Mouse (Mus musculus) hindbrain, embryonic 11.5 days (tissue): ENCODE results near the gene Ctnnd2. TPM values are rescaled to one million over a fixed set of nuclear protein-coding genes. Genes with fewer than 3 reads are reported as not detected.

Source experiments
- ATAC-seq: fragments of 200-750 bp; cut with Nextera tagmentation; 2 replicates; pipeline ENCODE4 v1.8.0; 2017; ENCODE audit warnings: mild to moderate bottlenecking, moderate TSS enrichment, moderate library complexity; ENCODE audit not compliant: low FRiP score
- DNase-seq: peaks from one replicate; pipeline ENCODE4 v3.0.0-alpha.2; 2015; ENCODE audit warnings: low spot score
- H3K27ac ChIP-seq: fragments of 300-500 bp; sonication (generic); 2 replicates; pipeline ENCODE4 v1.5.1; 2014; ENCODE audit warnings: mild to moderate bottlenecking, low read depth, low read length
- H3K27me3 ChIP-seq: fragments of 300-500 bp; sonication (generic); 2 replicates; pipeline ENCODE4 v1.6.1; 2014; ENCODE audit warnings: mild to moderate bottlenecking, low read length, moderate library complexity, mixed read lengths; ENCODE audit not compliant: control insufficient read depth, insufficient read depth
- H3K36me3 ChIP-seq: fragments of 300-500 bp; sonication (generic); 2 replicates; pipeline ENCODE4 v1.6.1; 2014; ENCODE audit warnings: mild to moderate bottlenecking, low read length, moderate library complexity, mixed read lengths; ENCODE audit not compliant: control insufficient read depth, insufficient read depth
- H3K4me1 ChIP-seq: fragments of 300-500 bp; sonication (generic); replicated peaks from 2 replicates; pipeline ENCODE4 v1.6.1; 2014; ENCODE audit warnings: low read length, mixed read lengths; ENCODE audit not compliant: control insufficient read depth, insufficient read depth
- H3K4me2 ChIP-seq: fragments of 300-500 bp; sonication (generic); replicated peaks from 2 replicates; pipeline ENCODE4 v1.6.1; 2014; ENCODE audit warnings: mild to moderate bottlenecking, low read depth, low read length
- H3K4me3 ChIP-seq: fragments of 300-500 bp; sonication (generic); 2 replicates; pipeline ENCODE4 v1.5.1; 2014; ENCODE audit warnings: low read depth, low read length
- H3K9ac ChIP-seq: fragments of 300-500 bp; sonication (generic); 2 replicates; pipeline ENCODE4 v1.6.1; 2014; ENCODE audit warnings: low read depth, low read length
- H3K9me3 ChIP-seq: fragments of 300-500 bp; sonication (generic); 2 replicates; pipeline ENCODE4 v1.6.1; 2016; ENCODE audit warnings: low read length; ENCODE audit not compliant: control insufficient read depth
- WGBS: fragments of 180-500 bp; shearing (Covaris S2); extraction: QIAGEN DNeasy Blood & Tissue Kit; methylation state at CpG from one replicate; pipeline ENCODE4 v1.1.7; 2014; 5-methylcytosine and 5-hydroxymethylcytosine counted together
- polyA plus RNA-seq: library from polyadenylated mRNA; unstranded; fragments of >200 nt; fragmentation: Nextera tagmentation; extraction: Ambion mirVana; gene quantifications from 2 replicates; pipeline ENCODE4 v1.2.1, GENCODE M21; 2014

The Ctnnd2 gene
- polyA plus RNA-seq, 1 experiment from 2014 or later = 32.2 TPM

DNA sequence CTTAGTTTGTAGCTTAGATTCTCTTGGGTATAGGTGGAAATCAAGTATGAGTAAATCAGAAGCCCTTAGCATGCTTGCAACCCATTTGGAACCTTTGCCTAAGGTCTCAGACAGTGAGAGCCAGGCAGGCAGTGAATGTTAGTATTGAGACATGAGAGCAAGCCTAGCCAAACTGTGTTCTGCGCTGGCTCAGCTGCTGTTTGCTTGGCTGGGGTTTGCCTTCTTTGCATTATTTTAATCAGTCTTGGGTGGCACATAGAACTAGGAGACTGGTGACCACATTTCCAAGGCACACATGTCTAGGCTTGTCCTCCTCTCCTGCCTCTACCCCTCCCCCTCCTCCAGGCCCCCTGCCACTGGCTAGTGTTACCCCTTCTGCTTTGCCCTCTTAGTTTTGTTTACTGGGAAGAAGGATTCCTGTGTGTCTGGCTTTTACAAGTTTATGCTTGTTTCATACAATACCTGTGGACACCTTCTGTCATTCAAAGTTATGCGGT is 381.6 kb downstream of the Ctnnd2 start:
- ATAC-seq = no peak
- no peaks in the 10 kb centered on the region for H3K36me3 ChIP-seq
- no peak overlapping the region for H3K9ac ChIP-seq
- H3K4me2 ChIP-seq = no peak overlapping the region
- DNase-seq = no peak
- no peaks in the 10 kb centered on the region for H3K27me3 ChIP-seq
- WGBS = 94% methylated on average over 2 of the region's 2 CpGs
- no peaks in the 10 kb centered on the region for H3K9me3 ChIP-seq
- no peaks in the 10 kb centered on the region for H3K4me1 ChIP-seq
- H3K27ac ChIP-seq = no peak overlapping the region
- H3K4me3 ChIP-seq = no peak overlapping the region

DNA sequence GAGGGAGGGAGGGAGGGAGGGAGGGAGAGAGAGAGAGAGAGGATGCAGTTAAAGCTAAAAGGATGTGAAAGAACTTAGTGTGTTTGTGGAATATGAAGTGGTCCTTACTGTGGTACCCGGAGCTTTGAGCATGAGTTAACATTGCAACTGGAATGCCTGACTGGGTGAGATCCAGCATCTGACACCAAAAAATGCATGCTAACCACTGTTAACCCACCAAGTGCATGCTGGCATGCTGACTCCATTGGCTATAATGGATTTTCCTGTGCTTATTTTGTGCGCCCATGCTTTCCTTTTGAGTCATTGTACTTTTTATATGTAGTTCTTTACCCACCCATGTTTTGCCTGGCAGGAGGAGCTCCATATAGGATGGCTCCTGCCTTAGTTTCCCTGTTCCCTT is 383.4 kb downstream of the Ctnnd2 start:
- Histone ChIP-seq H3K4me1 (no peaks in the 10 kb centered on the region), H3K27me3 (no peaks in the 10 kb centered on the region), H3K9ac (no peak overlapping the region), H3K9me3 (no peaks in the 10 kb centered on the region), H3K4me3 (no peak overlapping the region), H3K4me2 (no peak overlapping the region), H3K27ac (no peak overlapping the region), H3K36me3 (no peaks in the 10 kb centered on the region)
- ATAC-seq = no peak
- no peak for DNase-seq
- WGBS = 96% methylated on average over 2 of the region's 2 CpGs

DNA sequence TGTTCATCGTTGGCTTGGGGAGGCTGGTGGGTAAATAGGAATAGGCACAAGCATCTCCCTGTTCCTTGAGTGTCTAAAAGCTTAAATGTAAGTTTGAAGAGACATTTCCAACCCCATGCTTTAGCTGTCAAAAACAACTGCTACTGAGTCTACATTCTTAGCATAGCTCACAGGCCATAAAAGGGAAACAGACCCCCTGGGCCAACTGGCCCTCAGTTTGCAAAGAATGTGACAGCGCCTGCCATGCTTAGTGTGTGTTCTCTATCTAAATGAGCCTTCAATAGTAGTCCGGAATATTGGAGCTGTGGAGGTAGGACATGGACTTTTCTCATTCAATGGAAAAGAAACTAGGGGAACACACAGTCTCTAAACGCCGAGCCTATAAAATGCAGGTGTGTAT is 390.0 kb downstream of the Ctnnd2 start:
- no peaks in the 10 kb centered on the region for H3K4me1 ChIP-seq
- no peak for ATAC-seq
- no peak overlapping the region for H3K4me3 ChIP-seq
- H3K9me3 ChIP-seq = no peaks in the 10 kb centered on the region
- WGBS = 82% methylated on average over 5 of the region's 5 CpGs
- no peak for DNase-seq
- H3K36me3 ChIP-seq = no peaks in the 10 kb centered on the region
- no peak overlapping the region for H3K27ac ChIP-seq
- no peaks in the 10 kb centered on the region for H3K27me3 ChIP-seq
- no peak overlapping the region for H3K9ac ChIP-seq
- no peak overlapping the region for H3K4me2 ChIP-seq

DNA sequence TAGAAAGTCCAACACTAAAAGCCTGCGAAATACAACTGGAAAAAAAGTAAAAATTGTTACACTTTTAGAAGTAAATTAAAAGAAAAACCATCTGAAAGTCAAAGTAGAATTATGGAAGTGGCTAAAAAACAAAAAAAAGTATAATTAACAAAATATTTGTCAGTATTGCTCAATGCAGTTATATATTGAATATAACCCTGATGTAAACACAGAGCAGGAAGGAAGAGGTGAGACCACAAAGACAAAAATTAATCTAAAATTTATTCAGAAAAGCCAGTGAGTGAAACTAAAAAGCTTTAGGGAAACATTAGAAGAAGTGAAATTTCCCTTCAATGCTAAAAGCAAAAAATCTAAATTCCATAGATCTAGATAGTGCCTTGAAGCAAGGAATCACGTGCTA is 392.2 kb downstream of the Ctnnd2 start:
- no peaks in the 10 kb centered on the region for H3K36me3 ChIP-seq
- H3K27me3 ChIP-seq = no peaks in the 10 kb centered on the region
- no peak overlapping the region for H3K4me3 ChIP-seq
- H3K9ac ChIP-seq = no peak overlapping the region
- no peak for ATAC-seq
- H3K4me2 ChIP-seq = no peak overlapping the region
- H3K9me3 ChIP-seq = no peaks in the 10 kb centered on the region
- no peak for DNase-seq
- 95% methylated on average over 2 of the region's 2 CpGs for WGBS
- no peak overlapping the region for H3K27ac ChIP-seq
- no peaks in the 10 kb centered on the region for H3K4me1 ChIP-seq

DNA sequence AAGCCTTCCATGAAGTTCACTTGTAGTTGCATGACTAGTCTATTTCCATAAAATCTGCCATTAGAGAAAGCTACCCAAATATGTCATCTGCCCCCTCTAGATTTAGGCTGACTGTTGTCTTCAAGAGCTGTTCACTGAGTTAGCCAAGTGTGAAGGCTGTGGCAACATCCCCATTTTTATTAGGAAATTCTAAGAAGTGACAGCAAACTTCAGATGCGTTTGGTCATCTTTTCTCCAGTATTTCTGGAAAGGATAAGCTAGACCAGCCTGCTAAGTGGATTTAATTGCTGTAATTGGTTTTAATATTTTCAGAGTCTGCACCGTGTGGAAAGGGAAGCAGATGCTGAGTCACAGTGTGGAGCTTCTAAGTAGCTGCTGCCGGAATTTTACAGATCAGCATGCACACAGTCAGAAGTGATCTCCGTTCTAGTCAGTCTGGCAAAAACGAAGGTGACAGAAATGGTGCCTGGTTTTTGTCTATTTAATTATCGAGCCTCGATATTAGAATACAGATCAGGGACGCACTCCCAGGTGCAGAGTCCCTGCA is 397.9 kb downstream of the Ctnnd2 start:
- no peaks in the 10 kb centered on the region for H3K9me3 ChIP-seq
- H3K4me1 ChIP-seq = no peaks in the 10 kb centered on the region
- H3K9ac ChIP-seq = no peak overlapping the region
- WGBS = 87% methylated on average over 8 of the region's 8 CpGs
- ATAC-seq (no peak), DNase-seq (no peak)
- H3K36me3 ChIP-seq = no peaks in the 10 kb centered on the region
- H3K4me3 ChIP-seq = no peak overlapping the region
- H3K27ac ChIP-seq = no peak overlapping the region
- no peak overlapping the region for H3K4me2 ChIP-seq
- no peaks in the 10 kb centered on the region for H3K27me3 ChIP-seq

DNA sequence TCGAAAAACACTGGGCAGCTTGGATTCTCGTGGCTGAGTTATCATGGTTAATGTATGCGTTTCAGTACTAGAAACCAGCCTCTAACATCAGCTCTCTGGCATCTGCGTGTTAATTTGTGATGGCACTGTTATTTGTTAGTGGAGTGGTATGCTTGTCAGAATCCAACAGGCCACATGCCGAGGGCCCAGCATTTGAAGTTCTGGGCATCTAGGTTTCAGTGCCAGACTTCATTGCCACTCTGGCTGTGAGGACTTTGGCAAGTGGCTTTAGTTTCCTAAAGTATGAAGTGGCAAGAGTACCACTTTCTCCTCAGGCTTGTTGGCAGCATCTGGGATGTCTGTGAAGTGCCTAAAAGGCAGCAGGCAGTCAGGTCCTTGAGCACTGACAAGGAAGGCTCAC is 415.1 kb downstream of the Ctnnd2 start:
- ATAC-seq (no peak), DNase-seq (no peak)
- 89% methylated on average over 5 of the region's 5 CpGs for WGBS
- H3K4me3 ChIP-seq = no peak overlapping the region
- H3K27me3 ChIP-seq = no peaks in the 10 kb centered on the region
- H3K4me2 ChIP-seq = no peak overlapping the region
- no peaks in the 10 kb centered on the region for H3K9me3 ChIP-seq
- no peaks in the 10 kb centered on the region for H3K4me1 ChIP-seq
- no peak overlapping the region for H3K27ac ChIP-seq
- H3K9ac ChIP-seq = no peak overlapping the region
- H3K36me3 ChIP-seq = no peaks in the 10 kb centered on the region

DNA sequence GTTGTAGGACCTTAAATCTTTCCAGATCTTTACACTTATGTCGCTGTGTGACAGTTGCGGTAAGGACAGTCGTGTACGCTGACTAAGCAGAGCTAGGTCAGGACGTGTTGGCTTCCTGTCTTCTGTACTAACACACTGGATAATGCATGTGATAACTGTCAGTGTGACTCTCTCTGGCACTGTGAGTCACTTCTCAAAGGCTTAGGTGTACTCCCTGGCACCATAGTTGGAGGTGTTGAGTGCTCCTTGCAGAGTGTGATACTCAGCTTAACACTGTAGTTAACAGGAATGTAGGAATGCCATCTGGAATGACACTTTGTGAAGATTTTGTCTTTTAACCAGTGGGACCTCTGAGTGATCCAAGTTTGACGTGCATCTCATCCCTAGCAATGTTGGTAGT is 418.5 kb downstream of the Ctnnd2 start:
- Histone ChIP-seq H3K27me3 (no peaks in the 10 kb centered on the region), H3K4me1 (no peaks in the 10 kb centered on the region), H3K9me3 (no peaks in the 10 kb centered on the region), H3K9ac (no peak overlapping the region), H3K4me2 (no peak overlapping the region), H3K27ac (no peak overlapping the region), H3K36me3 (no peaks in the 10 kb centered on the region), H3K4me3 (no peak overlapping the region)
- 93% methylated on average over 6 of the region's 6 CpGs for WGBS
- DNase-seq = no peak
- ATAC-seq = no peak

DNA sequence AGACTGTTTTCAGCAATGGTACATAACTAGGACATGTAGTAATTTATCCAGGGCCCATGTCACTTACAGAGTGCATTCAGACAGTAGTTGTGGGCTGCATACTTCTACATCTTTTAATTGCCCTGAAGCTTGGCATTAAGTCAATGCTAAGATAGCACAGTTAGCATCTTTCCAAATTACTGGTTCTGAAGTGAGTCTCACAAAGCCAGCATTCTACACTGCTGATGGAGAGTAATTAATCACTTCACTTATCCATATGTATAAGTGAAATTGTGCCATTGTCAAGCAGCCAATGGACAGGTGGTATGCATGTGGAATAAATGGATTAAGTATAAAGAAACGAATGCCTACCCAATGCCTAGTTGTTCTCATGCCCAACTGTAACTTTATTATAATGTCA is 423.1 kb downstream of the Ctnnd2 start:
- no peak overlapping the region for H3K4me2 ChIP-seq
- H3K9ac ChIP-seq = no peak overlapping the region
- 43% methylated on average over 1 of the region's 1 CpGs for WGBS
- no peaks in the 10 kb centered on the region for H3K9me3 ChIP-seq
- no peak overlapping the region for H3K4me3 ChIP-seq
- H3K27ac ChIP-seq = no peak overlapping the region
- no peaks in the 10 kb centered on the region for H3K27me3 ChIP-seq
- no peaks in the 10 kb centered on the region for H3K4me1 ChIP-seq
- ATAC-seq (no peak), DNase-seq (no peak)
- H3K36me3 ChIP-seq = no peaks in the 10 kb centered on the region

DNA sequence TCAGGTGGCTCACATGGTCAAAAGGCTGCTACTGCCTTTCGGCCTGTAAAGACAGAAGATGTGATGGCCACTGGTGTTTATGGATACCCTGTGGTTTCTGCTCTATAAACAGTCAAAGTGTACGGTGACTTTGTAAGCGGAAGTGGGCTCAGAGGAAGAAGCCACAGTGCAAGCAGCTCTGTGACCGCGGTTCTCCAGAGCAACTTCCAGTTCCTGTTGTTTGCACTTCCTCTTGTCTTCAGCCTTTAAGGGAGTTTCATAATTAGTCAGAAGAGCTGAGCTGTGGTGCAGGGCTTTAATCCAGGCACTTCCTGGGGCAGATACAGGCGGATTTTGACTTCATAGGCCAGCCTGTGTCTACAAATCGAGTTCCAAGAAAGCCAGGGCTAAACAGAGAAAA is 438.2 kb downstream of the Ctnnd2 start:
- Histone ChIP-seq H3K36me3 (no peaks in the 10 kb centered on the region), H3K4me1 (no peaks in the 10 kb centered on the region), H3K4me2 (no peak overlapping the region), H3K27me3 (no peaks in the 10 kb centered on the region), H3K27ac (no peak overlapping the region), H3K9ac (no peak overlapping the region), H3K4me3 (no peak overlapping the region), H3K9me3 (no peaks in the 10 kb centered on the region)
- ATAC-seq = no peak
- DNase-seq = no peak
- WGBS = 86% methylated on average over 7 of the region's 7 CpGs
